Mouse (Mus musculus) ES-Bruce4 (cell line): Measurements from ENCODE around the gene Plcb4.

Experiments
- CTCF ChIP-seq: IDR thresholded peaks from one replicate; pipeline ENCODE4 v1.8.1; 2011; ENCODE audit warnings: low read depth, low read length
- EP300 ChIP-seq: IDR thresholded peaks from 2 replicates; pipeline ENCODE4 v1.6.1; 2011; ENCODE audit warnings: low read depth, low read length; ENCODE audit not compliant: insufficient read depth
- POLR2A ChIP-seq: IDR thresholded peaks from one replicate; pipeline ENCODE4 v1.8.1; 2011; ENCODE audit warnings: low read length; ENCODE audit not compliant: insufficient read depth

DNA sequence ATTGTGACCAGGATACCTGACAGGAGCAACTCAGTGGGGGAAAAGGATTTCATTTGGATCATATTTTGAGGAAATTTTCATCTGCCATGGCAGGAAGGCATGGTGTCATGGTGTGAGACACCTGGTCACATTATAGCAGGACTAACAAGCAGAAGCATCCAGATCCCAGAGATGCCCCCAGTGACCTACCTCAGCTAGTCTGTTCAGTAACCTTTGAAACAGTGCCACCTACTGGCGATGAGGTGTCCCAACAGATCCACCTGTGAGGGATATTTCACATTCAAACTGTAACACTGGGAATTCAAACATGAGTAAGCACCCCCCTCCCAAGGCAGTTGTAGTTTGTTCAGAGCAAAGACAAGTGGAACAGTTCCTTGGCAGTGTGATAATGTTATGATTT lies 289.0 kb downstream of the Plcb4 start:
- peak; percentile 39 for TF ChIP-seq CTCF
- TF ChIP-seq POLR2A, result no peak
- TF ChIP-seq EP300, result no peak
